Mouse (Mus musculus): ENCODE data around the gene Ust.

Gene Ust

GRCm38 (mm10) chr10:8427671-8428364 is 90.8 kb downstream of the Ust start:
- no peak for DNase-seq

- no peak for DNase-seq
Measured at GRCm38 (mm10) chr10:8419496-8420009, 99.1 kb downstream of the Ust start.

- no peak for DNase-seq
Measured at GRCm38 (mm10) chr10:8415474-8415873, 103.2 kb downstream of the Ust start.

GRCm38 (mm10) chr10:8415036-8415435 is 103.6 kb downstream of the Ust start:
- DNase-seq = no peak

- no peak for DNase-seq
Measured at GRCm38 (mm10) chr10:8405141-8405540, 113.5 kb downstream of the Ust start.

GRCm38 (mm10) chr10:8392226-8392625 is 126.4 kb downstream of the Ust start:
- no peak for DNase-seq

GRCm38 (mm10) chr10:8391264-8391748 is 127.3 kb downstream of the Ust start:
- DNase-seq = no peak

- DNase-seq = no peak
Measured at GRCm38 (mm10) chr10:8388239-8388638, 130.4 kb downstream of the Ust start.

- peak in 1 of 2 experiments; percentile 11 for DNase-seq
Measured at GRCm38 (mm10) chr10:8369894-8370500, 148.6 kb downstream of the Ust start.

- no peak for DNase-seq
Measured at GRCm38 (mm10) chr10:8365816-8366215, 152.8 kb downstream of the Ust start.

GRCm38 (mm10) chr10:8364182-8364581 is 154.4 kb downstream of the Ust start:
- DNase-seq = no peak

- DNase-seq = no peak
Measured at GRCm38 (mm10) chr10:8363281-8363680, 155.3 kb downstream of the Ust start.

GRCm38 (mm10) chr10:8358286-8359045 is 160.2 kb downstream of the Ust start:
- no peak for DNase-seq

- no peak for DNase-seq
Measured at GRCm38 (mm10) chr10:8353534-8353933, 165.1 kb downstream of the Ust start.

GRCm38 (mm10) chr10:8350626-8351025 is 168.0 kb downstream of the Ust start:
- no peak for DNase-seq

GRCm38 (mm10) chr10:8347497-8347896 is 171.1 kb downstream of the Ust start:
- no peak for DNase-seq

GRCm38 (mm10) chr10:8342556-8342955 is 176.1 kb downstream of the Ust start:
- no peak for DNase-seq

- no peak for DNase-seq
Measured at GRCm38 (mm10) chr10:8339645-8340428, 178.8 kb downstream of the Ust start.

GRCm38 (mm10) chr10:8336601-8337000 is 182.0 kb downstream of the Ust start:
- DNase-seq = no peak

GRCm38 (mm10) chr10:8330958-8331357 is 187.7 kb downstream of the Ust start:
- no peak for DNase-seq

- no peak for DNase-seq
Measured at GRCm38 (mm10) chr10:8330006-8330405, 188.6 kb downstream of the Ust start.

GRCm38 (mm10) chr10:8323304-8323765 is 195.3 kb downstream of the Ust start:
- peak; percentile 74 to 76 for DNase-seq

- no peak for DNase-seq
Measured at GRCm38 (mm10) chr10:8320771-8321170, 197.9 kb downstream of the Ust start.

Data from kidney, postnatal 4 days (tissue).